Mouse (Mus musculus): ENCODE results near the gene Pmvk. TPM values are rescaled to one million over a fixed set of nuclear protein-coding genes. Genes with fewer than 3 reads are reported as not detected.

The Pmvk gene
- polyA plus RNA-seq, 1 experiment = 52.1 TPM

- 0 out of 2 replicates have a peak, but pooled peaks cover 5% of the 10 kb centered on the region for H3K4me1 ChIP-seq (ENCODE audit: control insufficient read depth, insufficient read depth, low read length)
- TF ChIP-seq POLR2A (IDR thresholded peaks at IDR 0.05; ENCODE audit: borderline replicate concordance, extremely low read depth, low read depth, low read length) (peak; percentile 74; the same call in 1 of the 2 replicates), CTCF (IDR thresholded peaks at IDR 0.05; ENCODE audit: insufficient read depth, low read length) (no peak)
These were observed 4.8 kb downstream of the Pmvk start for GRCm38 (mm10) chr3:89458965-89459807.

GRCm38 (mm10) chr3:89468268-89468667 lies 13.9 kb downstream of the Pmvk start:
- Histone ChIP-seq H3K4me3 (replicated peaks; ENCODE audit: extremely low read depth, low read depth, low read length) (no peak overlapping the region), H3K4me1 (ENCODE audit: control insufficient read depth, insufficient read depth, low read length) (no peaks in the 10 kb centered on the region)
- 70% methylated on average over 4 of the region's 4 CpGs for WGBS
- DNase-seq = no peak
- TF ChIP-seq POLR2A (IDR thresholded peaks at IDR 0.05; ENCODE audit: borderline replicate concordance, extremely low read depth, low read depth, low read length) (no peak), CTCF (IDR thresholded peaks at IDR 0.05; ENCODE audit: insufficient read depth, low read length) (no peak)

More at GRCm38 (mm10) chr3:89458965-89459807, 4.8 kb downstream of the Pmvk start:
- H3K4me3 ChIP-seq (replicated peaks; ENCODE audit: extremely low read depth, low read depth, low read length) = peak overlapping the region; percentile 80
- 1% methylated on average over 33 of the region's 36 CpGs for WGBS
- peak; percentile 92 for DNase-seq

- TF ChIP-seq CTCF (IDR thresholded peaks at IDR 0.05; ENCODE audit: insufficient read depth, low read length) (no peak), POLR2A (IDR thresholded peaks at IDR 0.05; ENCODE audit: borderline replicate concordance, extremely low read depth, low read depth, low read length) (no peak)
- H3K4me3 ChIP-seq (replicated peaks; ENCODE audit: extremely low read depth, low read depth, low read length) = no peak overlapping the region
- no peak for DNase-seq
- 69% methylated on average over 7 of the region's 7 CpGs for WGBS
- H3K4me1 ChIP-seq (ENCODE audit: control insufficient read depth, insufficient read depth, low read length) = no peaks in the 10 kb centered on the region
These were observed 17.9 kb downstream of the Pmvk start for GRCm38 (mm10) chr3:89472280-89472679.

GRCm38 (mm10) chr3:89473838-89474237 lies 19.5 kb downstream of the Pmvk start:
- no peak overlapping the region for H3K4me3 ChIP-seq (replicated peaks; ENCODE audit: extremely low read depth, low read depth, low read length)
- TF ChIP-seq CTCF (IDR thresholded peaks at IDR 0.05; ENCODE audit: insufficient read depth, low read length) = no peak
- TF ChIP-seq POLR2A (IDR thresholded peaks at IDR 0.05; ENCODE audit: borderline replicate concordance, extremely low read depth, low read depth, low read length) = no peak
- DNase-seq = no peak
- WGBS = 66% methylated on average over 6 of the region's 6 CpGs
- no peaks in the 10 kb centered on the region for H3K4me1 ChIP-seq (ENCODE audit: control insufficient read depth, insufficient read depth, low read length)

- Histone ChIP-seq H3K4me1 (ENCODE audit: control insufficient read depth, insufficient read depth, low read length) (no peaks in the 10 kb centered on the region), H3K4me3 (replicated peaks; ENCODE audit: extremely low read depth, low read depth, low read length) (no peak overlapping the region)
- no peak for DNase-seq
- 73% methylated on average over 6 of the region's 6 CpGs for WGBS
- TF ChIP-seq POLR2A (IDR thresholded peaks at IDR 0.05; ENCODE audit: borderline replicate concordance, extremely low read depth, low read depth, low read length) (no peak), CTCF (IDR thresholded peaks at IDR 0.05; ENCODE audit: insufficient read depth, low read length) (no peak)
These were observed 24.7 kb downstream of the Pmvk start for GRCm38 (mm10) chr3:89479055-89479454.

- DNase-seq = no peak
- Histone ChIP-seq H3K4me1 (ENCODE audit: control insufficient read depth, insufficient read depth, low read length) (no peaks in the 10 kb centered on the region), H3K4me3 (replicated peaks; ENCODE audit: extremely low read depth, low read depth, low read length) (no peak overlapping the region)
- TF ChIP-seq POLR2A (IDR thresholded peaks at IDR 0.05; ENCODE audit: borderline replicate concordance, extremely low read depth, low read depth, low read length) (no peak), CTCF (IDR thresholded peaks at IDR 0.05; ENCODE audit: insufficient read depth, low read length) (peak; percentile 51)
- 44% methylated on average over 2 of the region's 2 CpGs for WGBS
These were observed 27.1 kb downstream of the Pmvk start for GRCm38 (mm10) chr3:89481488-89481887.

- no peak for DNase-seq
- Histone ChIP-seq H3K4me1 (ENCODE audit: control insufficient read depth, insufficient read depth, low read length) (no peaks in the 10 kb centered on the region), H3K4me3 (replicated peaks; ENCODE audit: extremely low read depth, low read depth, low read length) (no peak overlapping the region)
- no peak for TF ChIP-seq CTCF (IDR thresholded peaks at IDR 0.05; ENCODE audit: insufficient read depth, low read length)
- TF ChIP-seq POLR2A (IDR thresholded peaks at IDR 0.05; ENCODE audit: borderline replicate concordance, extremely low read depth, low read depth, low read length) = no peak
- 64% methylated on average over 5 of the region's 5 CpGs for WGBS
These were observed 27.9 kb downstream of the Pmvk start for GRCm38 (mm10) chr3:89482249-89482648.

GRCm38 (mm10) chr3:89484766-89485524 lies 30.6 kb downstream of the Pmvk start:
- DNase-seq = peak; percentile 81
- WGBS = 13% methylated on average over 24 of the region's 24 CpGs
- TF ChIP-seq POLR2A (IDR thresholded peaks at IDR 0.05; ENCODE audit: borderline replicate concordance, extremely low read depth, low read depth, low read length) (no peak), CTCF (IDR thresholded peaks at IDR 0.05; ENCODE audit: insufficient read depth, low read length) (peak; percentile 84)
- Histone ChIP-seq H3K4me3 (replicated peaks; ENCODE audit: extremely low read depth, low read depth, low read length) (no peak overlapping the region), H3K4me1 (ENCODE audit: control insufficient read depth, insufficient read depth, low read length) (no peaks in the 10 kb centered on the region)

GRCm38 (mm10) chr3:89486111-89486510 lies 31.8 kb downstream of the Pmvk start:
- no peak for DNase-seq
- H3K4me1 ChIP-seq (ENCODE audit: control insufficient read depth, insufficient read depth, low read length) = no peaks in the 10 kb centered on the region
- TF ChIP-seq POLR2A (IDR thresholded peaks at IDR 0.05; ENCODE audit: borderline replicate concordance, extremely low read depth, low read depth, low read length) (no peak), CTCF (IDR thresholded peaks at IDR 0.05; ENCODE audit: insufficient read depth, low read length) (no peak)
- 70% methylated on average over 8 of the region's 8 CpGs for WGBS
- no peak overlapping the region for H3K4me3 ChIP-seq (replicated peaks; ENCODE audit: extremely low read depth, low read depth, low read length)

All from lung, adult 2 months (tissue).